Mouse (Mus musculus): Measurements from ENCODE around the gene Tmem131. TPM values are rescaled to one million over a fixed set of nuclear protein-coding genes. Genes with fewer than 3 reads are reported as not detected.
A peak's percentile ranks its signal among the peaks of the same experiment; 100 is the strongest.

The Tmem131 gene
- total RNA-seq (2021): 10 to 100 TPM; 22.1 to 25.3 TPM
- long read RNA-seq, experiment 1, full-length matches to known transcripts: 1 of 2 reads
- long read RNA-seq, experiment 1, partial matches to known transcripts: 1 of 2 reads
- long read RNA-seq, experiment 1, other reads (novel, unspliced or antisense): 0 of 2 reads
- long read RNA-seq, experiment 2, partial matches to known transcripts: 4 of 4 reads
- long read RNA-seq, experiment 2, other reads (novel, unspliced or antisense): 0 of 4 reads

GRCm38 (mm10) chr1:36943653-36944052, at the start of gene Tmem131:
Tmem131 (minus strand) TSS chr1:36943666.
- no peak for DNase-seq

- DNase-seq: no peak
Measured at GRCm38 (mm10) chr1:36988561-36988960, 45.1 kb upstream of the Tmem131 start.

- no peak for DNase-seq
Measured at GRCm38 (mm10) chr1:36988161-36988560, 44.7 kb upstream of the Tmem131 start.

GRCm38 (mm10) chr1:36987172-36988148, 44.0 kb upstream of the Tmem131 start:
- no peak for DNase-seq

GRCm38 (mm10) chr1:36986396-36987160, 43.1 kb upstream of the Tmem131 start:
- DNase-seq: no peak

- DNase-seq: no peak
Measured at GRCm38 (mm10) chr1:36985896-36986295, 42.4 kb upstream of the Tmem131 start.

GRCm38 (mm10) chr1:36984406-36984805, 40.9 kb upstream of the Tmem131 start:
- no peak for DNase-seq

- DNase-seq: no peak
Measured at GRCm38 (mm10) chr1:36983754-36984153, 40.3 kb upstream of the Tmem131 start.

- no peak for DNase-seq
Measured at GRCm38 (mm10) chr1:36982191-36982961, 38.9 kb upstream of the Tmem131 start.

- no peak for DNase-seq
Measured at GRCm38 (mm10) chr1:36976770-36977169, 33.3 kb upstream of the Tmem131 start.

GRCm38 (mm10) chr1:36970918-36971617, 27.6 kb upstream of the Tmem131 start:
- DNase-seq: no peak

- no peak for DNase-seq
Measured at GRCm38 (mm10) chr1:36965831-36966230, 22.4 kb upstream of the Tmem131 start.

- no peak for DNase-seq
Measured at GRCm38 (mm10) chr1:36962379-36963176, 19.1 kb upstream of the Tmem131 start.

- DNase-seq: no peak
Measured at GRCm38 (mm10) chr1:36960509-36961222, 17.2 kb upstream of the Tmem131 start.

GRCm38 (mm10) chr1:36949591-36950184, 6.2 kb upstream of the Tmem131 start:
- DNase-seq: peak; percentile 46

GRCm38 (mm10) chr1:36947448-36947847, 4.0 kb upstream of the Tmem131 start:
- no peak for DNase-seq

- no peak for DNase-seq
Measured at GRCm38 (mm10) chr1:36940381-36940762, 3.1 kb downstream of the Tmem131 start.

GRCm38 (mm10) chr1:36939506-36940380, 3.7 kb downstream of the Tmem131 start:
- peak; percentile 94 for DNase-seq
